Mouse (Mus musculus) hindbrain, postnatal 0 days (tissue): ENCODE measurements around the gene Clp1. TPM values are rescaled to one million over a fixed set of nuclear protein-coding genes. Genes with fewer than 3 reads are reported as not detected.
A peak's percentile ranks its signal among the peaks of the same experiment; 100 is the strongest.
"Not testable (repeated sequence)": the region's sequence is repeated elsewhere in the genome, so short reads cannot be mapped to it uniquely, and the experiment has no call there.

ENCODE experiments used
- ATAC-seq: fragments of 200-750 bp; cut with Nextera tagmentation; 2 replicates; pipeline ENCODE4 v1.8.0; 2017; ENCODE audit warnings: mild to moderate bottlenecking, moderate TSS enrichment, moderate library complexity
- DNase-seq: peaks from one replicate; pipeline ENCODE4 v3.0.0-alpha.2; 2015; ENCODE audit warnings: low spot score
- H3K27ac ChIP-seq: fragments of 300-500 bp; sonication (generic); 2 replicates; pipeline ENCODE4 v1.5.1; 2014; ENCODE audit warnings: mild to moderate bottlenecking
- H3K27me3 ChIP-seq: fragments of 300-500 bp; sonication (generic); 2 replicates; pipeline ENCODE4 v1.6.1; 2014; ENCODE audit warnings: low read length, mixed read lengths; ENCODE audit not compliant: insufficient read depth
- H3K36me3 ChIP-seq: fragments of 300-500 bp; sonication (generic); 2 replicates; pipeline ENCODE4 v1.6.1; 2014; ENCODE audit warnings: low read length, mixed read lengths; ENCODE audit not compliant: insufficient read depth
- H3K4me1 ChIP-seq: fragments of 300-500 bp; sonication (generic); 2 replicates; pipeline ENCODE4 v1.6.1; 2014; ENCODE audit warnings: antibody characterized with exemption, low read length, mixed read lengths; ENCODE audit not compliant: insufficient read depth
- H3K4me2 ChIP-seq: fragments of 300-500 bp; sonication (generic); 2 replicates; pipeline ENCODE4 v1.6.1; 2014; ENCODE audit warnings: low read depth, mild to moderate bottlenecking, low read length, moderate library complexity, mixed read lengths
- H3K4me3 ChIP-seq: fragments of 300-500 bp; sonication (generic); 2 replicates; pipeline ENCODE4 v1.5.1; 2014; ENCODE audit warnings: low read length
- H3K9ac ChIP-seq: fragments of 300-500 bp; sonication (generic); replicated peaks from 2 replicates; pipeline ENCODE4 v1.6.1; 2014; ENCODE audit warnings: mild to moderate bottlenecking, low read length, moderate library complexity, mixed read lengths
- H3K9me3 ChIP-seq: fragments of 300-500 bp; sonication (generic); 2 replicates; pipeline ENCODE4 v1.6.1; 2016; ENCODE audit warnings: low read length, mixed read lengths
- CTCF ChIP-seq: IDR thresholded peaks from 2 replicates; pipeline ENCODE4 v1.5.1; 2016; ENCODE audit warnings: antibody characterized with exemption, control low read depth, low read depth
- WGBS: fragments of 180-500 bp; shearing (Covaris S2); extraction: QIAGEN DNeasy Blood & Tissue Kit; methylation state at CpG from one replicate; pipeline ENCODE4 v1.1.7; 2014; 5-methylcytosine and 5-hydroxymethylcytosine counted together
- polyA plus RNA-seq: library from polyadenylated mRNA; unstranded; fragments of >200 nt; fragmentation: Nextera tagmentation; extraction: Ambion mirVana; gene quantifications from 2 replicates; pipeline ENCODE4 v1.2.1, GENCODE M21; 2015
- total RNA-seq: library from RNA; depleted of rRNA; stranded (reverse); fragments of >200 nt; gene quantifications from 2 replicates; pipeline ENCODE4 v1.2.3, GENCODE M21; 2014

Gene Clp1
- total and polyA plus RNA-seq, 2 experiments from 2014 or later = 12.0 to 14.3 TPM

DNA sequence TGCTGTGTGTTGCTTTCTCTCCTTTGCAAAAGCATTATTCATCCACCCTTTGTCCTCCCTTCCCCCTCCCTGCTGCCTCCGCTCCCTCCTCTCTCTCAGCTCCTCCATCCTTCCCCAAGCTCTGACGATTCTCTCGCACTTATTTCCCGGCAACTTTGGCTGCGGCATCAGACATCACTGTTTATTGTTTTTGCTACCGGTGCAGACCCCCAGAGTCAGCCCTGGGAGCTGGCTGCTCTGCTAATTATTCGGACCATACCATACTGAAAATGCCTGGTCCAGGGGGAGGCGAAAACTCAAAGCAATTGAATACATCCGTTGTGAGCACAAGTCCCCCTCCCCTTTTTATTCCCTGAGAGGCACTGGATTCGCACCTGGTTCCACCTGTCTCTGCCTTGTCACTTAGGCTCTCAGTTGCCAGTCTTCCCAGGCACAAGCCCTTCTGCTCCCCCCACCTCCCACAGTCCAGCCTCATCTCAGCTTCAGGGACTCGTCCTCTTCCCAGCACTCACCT, 7.3 kb upstream of the Clp1 start:
- Histone ChIP-seq H3K4me1 (peaks cover 35% of the 10 kb centered on the region), H3K4me2 (peak overlapping the region; percentile 75), H3K27ac (peak overlapping the region; percentile 77), H3K27me3 (no peaks in the 10 kb centered on the region), H3K36me3 (no peaks in the 10 kb centered on the region), H3K9ac (peak overlapping the region; percentile 70), H3K9me3 (no peaks in the 10 kb centered on the region), H3K4me3 (peak overlapping the region; percentile 47)
- peak; percentile 70 for DNase-seq
- no peak for TF ChIP-seq CTCF
- peak; percentile 57 for ATAC-seq
- whole genome bisulfite sequencing = 0% methylated on average over 11 of the region's 11 CpGs

DNA sequence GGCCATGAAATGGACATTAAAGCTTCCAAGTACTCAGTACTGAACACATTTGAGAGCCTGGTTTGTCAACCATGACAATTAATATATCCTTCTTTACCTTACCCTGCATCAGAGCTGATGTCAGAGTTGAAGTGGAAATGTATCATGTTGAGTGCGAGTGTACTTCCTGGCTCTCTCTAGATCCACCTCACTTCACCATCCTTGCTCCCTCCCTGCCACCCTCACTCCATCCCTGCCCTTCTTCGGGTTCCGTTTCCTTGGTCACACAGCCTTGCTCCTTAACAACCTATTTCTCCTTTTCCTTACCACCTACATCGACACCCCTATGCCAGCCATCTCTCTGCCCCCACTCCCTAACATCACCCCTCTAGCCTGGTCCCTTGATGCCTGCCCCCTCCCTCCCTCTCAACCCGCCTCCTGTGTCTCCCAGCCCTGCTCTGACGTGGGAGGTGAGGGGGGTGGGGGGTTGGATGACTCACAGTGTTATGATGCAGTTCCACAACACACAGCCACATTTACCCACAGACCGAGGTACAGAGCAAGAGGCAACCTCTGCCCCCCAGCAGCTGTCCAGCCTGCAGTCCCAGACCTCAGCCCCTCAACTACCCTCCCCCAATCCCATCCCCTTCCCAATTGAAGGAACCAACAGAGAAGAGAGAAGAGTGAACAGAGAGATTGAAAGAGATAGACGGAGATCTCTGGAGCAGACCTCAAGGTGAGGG, 6.6 kb upstream of the Clp1 start, which contains the start of gene Ypel4:
Gene Ypel4 (plus strand): TSS at position 480 of the 722 bp plus-strand sequence.
- Histone ChIP-seq H3K27ac (peak within 1 kb of the TSS; percentile 77), H3K4me1 (peaks cover 32% of the 10 kb centered on the region), H3K9me3 (no peaks in the 10 kb centered on the region), H3K4me2 (peak within 1 kb of the TSS; percentile 75), H3K27me3 (no peaks in the 10 kb centered on the region), H3K36me3 (no peaks in the 10 kb centered on the region), H3K4me3 (peak within 1 kb of the TSS; percentile 47), H3K9ac (peak within 1 kb of the TSS; percentile 70)
- DNase-seq = peak; percentile 82
- WGBS = 2% methylated on average over 8 of the region's 8 CpGs
- peak; percentile 86 for ATAC-seq
- no peak for TF ChIP-seq CTCF

DNA sequence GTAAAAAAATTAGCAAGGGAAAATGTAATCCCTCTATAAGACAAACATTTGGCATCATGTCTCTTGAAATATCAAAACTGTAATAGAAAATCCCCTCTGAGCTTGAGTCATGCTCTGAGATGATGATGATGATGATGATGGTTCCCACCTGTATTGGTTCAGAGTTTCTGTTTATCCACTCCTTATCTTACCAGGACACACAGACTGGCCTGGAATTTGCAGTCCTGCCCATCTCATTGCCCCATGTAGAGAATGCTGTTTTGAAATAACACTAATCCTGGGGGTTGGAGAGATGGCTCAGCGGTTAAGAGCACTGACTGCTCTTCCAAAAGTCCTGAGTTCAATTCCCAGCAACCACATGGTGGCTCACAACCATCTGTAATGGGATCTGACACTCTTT, 5.2 kb upstream of the Clp1 start:
- TF ChIP-seq CTCF = no peak
- DNase-seq (no peak), ATAC-seq (no peak)
- H3K27ac ChIP-seq = no peak overlapping the region
- no peak overlapping the region for H3K4me3 ChIP-seq
- 80% methylated on average over 1 of the region's 1 CpGs for WGBS
- H3K36me3 ChIP-seq = no peaks in the 10 kb centered on the region
- H3K9me3 ChIP-seq = no peaks in the 10 kb centered on the region
- H3K9ac ChIP-seq = no peak overlapping the region
- no peaks in the 10 kb centered on the region for H3K27me3 ChIP-seq
- peaks cover 28% of the 10 kb centered on the region for H3K4me1 ChIP-seq
- H3K4me2 ChIP-seq = no peak overlapping the region

DNA sequence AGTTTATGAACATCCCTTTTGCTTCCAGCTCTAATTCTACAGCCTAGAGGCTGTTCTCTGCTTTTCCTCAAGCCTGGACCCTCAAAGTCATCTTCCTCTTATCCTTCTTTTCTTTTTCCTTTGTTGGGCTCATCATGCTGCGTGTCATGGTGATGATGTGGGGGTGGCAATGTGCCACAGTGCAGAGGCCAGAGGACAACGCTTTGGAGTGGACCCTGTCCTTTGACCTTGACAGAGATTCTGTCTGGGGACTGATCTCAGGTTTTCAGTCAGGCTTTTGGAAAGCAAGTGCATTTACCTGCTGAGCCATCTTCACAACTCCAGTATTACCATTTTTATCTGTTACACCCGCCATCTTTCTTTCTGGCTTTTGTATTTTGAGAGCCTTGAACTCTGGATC, 4.1 kb upstream of the Clp1 start:
- no peaks in the 10 kb centered on the region for H3K36me3 ChIP-seq
- H3K9ac ChIP-seq = no peak overlapping the region
- ATAC-seq (no peak), DNase-seq (no peak)
- no peak overlapping the region for H3K4me2 ChIP-seq
- H3K9me3 ChIP-seq = no peaks in the 10 kb centered on the region
- no peak for TF ChIP-seq CTCF
- H3K27ac ChIP-seq = no peak overlapping the region
- no peaks in the 10 kb centered on the region for H3K27me3 ChIP-seq
- whole genome bisulfite sequencing = 89% methylated on average over 3 of the region's 3 CpGs
- H3K4me1 ChIP-seq = peaks cover 16% of the 10 kb centered on the region
- H3K4me3 ChIP-seq = no peak overlapping the region

DNA sequence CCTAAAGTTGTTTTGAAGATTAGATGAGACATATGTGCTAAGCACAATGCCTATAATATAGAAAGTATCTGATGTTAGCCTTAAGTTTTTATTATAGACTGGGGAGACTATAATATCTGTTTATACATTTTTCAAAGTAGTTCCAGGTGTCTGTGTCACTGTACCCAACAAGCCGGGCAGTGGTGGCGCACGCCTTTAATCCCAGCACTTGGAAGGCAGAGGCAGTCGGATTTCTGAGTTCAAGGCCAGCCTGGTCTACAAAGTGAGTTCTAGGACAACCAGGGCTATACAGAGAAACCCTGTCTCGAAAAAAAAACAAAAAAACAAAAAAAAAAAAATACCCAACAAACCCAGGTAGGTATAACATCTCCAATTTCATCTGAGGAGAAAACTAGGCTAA, 1.0 kb upstream of the Clp1 start:
- not testable (repeated sequence) for H3K4me2 ChIP-seq, H3K9me3 ChIP-seq, H3K4me3 ChIP-seq, H3K36me3 ChIP-seq, ATAC-seq, DNase-seq, H3K4me1 ChIP-seq, H3K27me3 ChIP-seq, H3K27ac ChIP-seq, H3K9ac ChIP-seq
- 81% methylated on average over 5 of the region's 5 CpGs for WGBS

- H3K9ac ChIP-seq = peak overlapping the region; percentile 59
- peak overlapping the region; percentile 46 for H3K4me3 ChIP-seq
- DNase-seq = no peak
- no peak for TF ChIP-seq CTCF
- no peak; the same call in 1 of the 2 replicates for ATAC-seq
- H3K27me3 ChIP-seq = no peaks in the 10 kb centered on the region
- no peak overlapping the region for H3K27ac ChIP-seq
- WGBS = 6% methylated on average over 9 of the region's 9 CpGs
- H3K36me3 ChIP-seq = peaks cover 5% of the 10 kb centered on the region; the same call in 1 of the 2 replicates
- peak overlapping the region; percentile 85 for H3K4me2 ChIP-seq
- H3K4me1 ChIP-seq = peaks cover 5% of the 10 kb centered on the region; the same call in 1 of the 2 replicates
- no peaks in the 10 kb centered on the region for H3K9me3 ChIP-seq
These were observed 434 bp downstream of the Clp1 start for GRCm38 (mm10) chr2:84726716-84727115.

- DNase-seq (no peak), ATAC-seq (no peak)
- Histone ChIP-seq H3K36me3 (peaks cover 10% of the 10 kb centered on the region; the same call in 1 of the 2 replicates), H3K4me3 (no peak overlapping the region), H3K27me3 (no peaks in the 10 kb centered on the region), H3K9ac (no peak overlapping the region), H3K27ac (no peak overlapping the region), H3K9me3 (no peaks in the 10 kb centered on the region), H3K4me2 (peak overlapping the region; percentile 85; the same call in 1 of the 2 replicates), H3K4me1 (peaks cover 5% of the 10 kb centered on the region; the same call in 1 of the 2 replicates)
- TF ChIP-seq CTCF = no peak
- 93% methylated on average over 10 of the region's 10 CpGs for WGBS
These were observed 1.4 kb downstream of the Clp1 start for GRCm38 (mm10) chr2:84725770-84726169.
